ENCODE assay signal across 8 mouse cellular contexts in genomic region chr11:75811900-75812299, GRCm38 (mm10). TPM values are rescaled to one million over a fixed set of nuclear protein-coding genes. Genes with fewer than 3 reads are reported as not detected.
DNase-seq lines count a peak whose midpoint lies in the region; ATAC-seq and TF ChIP-seq lines count a peak whose summit lies in the region.

No protein-coding gene starts in this region.

- no peaks in the 10 kb centered on the region for H3K36me3 ChIP-seq in midbrain, postnatal 0 days (ENCODE audit: insufficient read depth, low read length)

- H3K4me3 ChIP-seq in midbrain, postnatal 0 days (ENCODE audit: low read depth, low read length) = no peak overlapping the region

- H3K27ac ChIP-seq in midbrain, postnatal 0 days (ENCODE audit: low read depth, low read length) = peak overlapping the region; percentile 62; the same call in 1 of the 2 replicates

- no peaks in the 10 kb centered on the region for H3K9me3 ChIP-seq in midbrain, postnatal 0 days (ENCODE audit: low read length)

- intact Hi-C loops in heart, postnatal 36 days (cut with DNase I) = no loop called here
- intact Hi-C loops in left cerebral cortex, postnatal 10 days (cut with DNase I) = no loop called here

- H3K27me3 ChIP-seq in midbrain, postnatal 0 days (ENCODE audit: insufficient read depth, low read length) = no peaks in the 10 kb centered on the region

- no peak for ATAC-seq in midbrain, postnatal 0 days (ENCODE audit: low FRiP score)

- H3K9ac ChIP-seq in midbrain, postnatal 0 days (replicated peaks; ENCODE audit: low read length, poor library complexity, severe bottlenecking) = no peak overlapping the region

- 31% methylated on average over 3 of the region's 3 CpGs for WGBS in midbrain, postnatal 0 days

- H3K4me1 ChIP-seq in midbrain, postnatal 0 days (ENCODE audit: insufficient read depth, low read length) = no peaks in the 10 kb centered on the region

- no peak overlapping the region for H3K4me2 ChIP-seq in midbrain, postnatal 0 days (ENCODE audit: low read depth, low read length, poor library complexity, severe bottlenecking)

- peak; percentile 78 for DNase-seq in 3134 (ENCODE audit: extremely low read depth, insufficient read length, low spot score)
- peak; percentile 81 to 92 for DNase-seq in adrenal gland, adult 18-20 months (ENCODE audit: low spot score in 2 of 2)
- DNase-seq in frontal cortex, postnatal 14 days (ENCODE audit: low spot score in 2 of 2) = peak; percentile 27 to 42
- DNase-seq in heart, postnatal 36 days = peak; percentile 87
- peak; percentile 38 to 90 for DNase-seq in left cerebral cortex, postnatal 10 days (ENCODE audit: extremely low spot score in 1 of 2, low spot score in 2 of 2)
- DNase-seq in midbrain, postnatal 0 days (ENCODE audit: low spot score) = peak; percentile 65
- DNase-seq in urinary bladder, postnatal 25 days (ENCODE audit: low spot score) = peak; percentile 71
- DNase-seq in B cell, adult 2 months = no peak

- no peak for TF ChIP-seq CTCF in midbrain, postnatal 0 days (IDR thresholded peaks at IDR 0.05)

RNA-seq across cellular contexts. Expression of gene Doc2b, which starts 16.1 kb away (rescaled TPM):
- total RNA-seq in adrenal gland, adult 18-20 months (2021) = 10 to 100 TPM; 11.7 to 12.1 TPM
- under 1 TPM; 0.46 to 0.61 TPM for total RNA-seq in heart, postnatal 36 days (2021)
- total RNA-seq in left cerebral cortex, postnatal 10 days (2021) = 10 to 100 TPM; 46.9 to 47.8 TPM
- total RNA-seq in midbrain, postnatal 0 days (2014; rRNA removed) = 23.0 and 27.7 TPM in 2 replicates
- polyA plus RNA-seq in midbrain, postnatal 0 days (2015; fragmentation: Nextera tagmentation; extraction: Ambion mirVana) = 6.9 and 8.0 TPM in 2 replicates

Comparison
In these comparisons a context has a peak if more than half of its experiments do, and no peak if none do; other contexts are left out.
1. DNase-seq: peak in 3134 (single experiment), adrenal gland, adult 18-20 months (2 of 2), frontal cortex, postnatal 14 days (2 of 2), heart, postnatal 36 days (2 of 2), left cerebral cortex, postnatal 10 days (2 of 2), midbrain, postnatal 0 days (single experiment) and urinary bladder, postnatal 25 days (single experiment); none in B cell, adult 2 months (0 of 2).
2. RNA of gene Doc2b, which starts 16.1 kb away (total RNA-seq): 46.9 to 47.8 TPM in left cerebral cortex, postnatal 10 days, 23.0 to 27.7 TPM in midbrain, postnatal 0 days and 11.7 to 12.1 TPM in adrenal gland, adult 18-20 months; 0.46 to 0.61 TPM in heart, postnatal 36 days; every median in the first group is over 4 times any median in the second.